Mouse (Mus musculus) embryonic facial prominence, embryonic 10.5 days (tissue): ENCODE data around the gene Olfr282. TPM values are rescaled to one million over a fixed set of nuclear protein-coding genes. Genes with fewer than 3 reads are reported as not detected.

ENCODE experiments used
- DNase-seq: peaks from one replicate; pipeline ENCODE4 v3.0.0-alpha.2; 2017; ENCODE audit warnings: low spot score
- H3K27ac ChIP-seq: fragments of 300-500 bp; sonication (generic); replicated peaks from 2 replicates; pipeline ENCODE4 v1.5.1; 2016; ENCODE audit warnings: mild to moderate bottlenecking
- H3K27me3 ChIP-seq: fragments of 300-500 bp; sonication (generic); replicated peaks from 2 replicates; pipeline ENCODE4 v1.6.1; 2016; ENCODE audit warnings: low read depth, mild to moderate bottlenecking; ENCODE audit not compliant: poor library complexity, severe bottlenecking
- H3K36me3 ChIP-seq: fragments of 300-500 bp; sonication (generic); replicated peaks from 2 replicates; pipeline ENCODE4 v1.6.1; 2016; ENCODE audit warnings: mild to moderate bottlenecking, moderate library complexity
- H3K4me1 ChIP-seq: fragments of 300-500 bp; sonication (generic); 2 replicates; pipeline ENCODE4 v1.6.1; 2016
- H3K4me3 ChIP-seq: fragments of 300-500 bp; sonication (generic); 2 replicates; pipeline ENCODE4 v1.5.1; 2016; ENCODE audit warnings: mild to moderate bottlenecking, moderate library complexity
- H3K9me3 ChIP-seq: fragments of 300-500 bp; sonication (generic); 2 replicates; pipeline ENCODE4 v1.6.1; 2016; ENCODE audit warnings: mild to moderate bottlenecking
- WGBS: fragments of 180-500 bp; shearing (Covaris S2); methylation state at CpG from one replicate; pipeline ENCODE4 v1.1.7; 2016; 5-methylcytosine and 5-hydroxymethylcytosine counted together
- polyA plus RNA-seq: library from polyadenylated mRNA; unstranded; fragments of >200 nt; fragmentation: Nextera tagmentation; extraction: Ambion mirVana; gene quantifications from 2 replicates; pipeline ENCODE4 v1.2.1, GENCODE M21; 2016

Gene Olfr282
- polyA plus RNA-seq, 1 experiment from 2014 or later, result not detected

DNA sequence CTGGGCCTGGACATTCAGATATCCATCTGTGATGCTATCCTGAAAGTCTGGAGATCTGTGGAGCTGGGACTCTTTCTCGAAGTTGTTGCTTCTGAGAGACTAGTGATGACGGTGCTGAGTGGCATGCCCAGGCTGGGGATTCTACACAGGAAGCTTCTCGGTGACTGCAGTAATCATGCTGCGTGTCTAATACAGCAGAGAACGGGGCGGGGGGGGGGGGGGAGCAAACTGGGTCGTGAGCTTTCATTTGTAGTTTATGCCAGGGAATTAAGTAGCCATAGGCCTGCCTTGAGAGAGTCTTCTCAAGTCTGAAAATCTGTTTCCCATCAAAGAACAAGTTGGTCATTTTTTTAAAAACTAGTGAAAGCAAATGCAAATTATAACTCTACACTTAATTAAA is 12.9 kb upstream of the Olfr282 start:
- no peaks in the 10 kb centered on the region for H3K36me3 ChIP-seq

GRCm38 (mm10) chr15:98420897-98421296 is 10.1 kb upstream of the Olfr282 start:
- Histone ChIP-seq H3K27me3 (no peaks in the 10 kb centered on the region), H3K27ac (no peak overlapping the region), H3K4me3 (no peak overlapping the region), H3K9me3 (no peaks in the 10 kb centered on the region), H3K4me1 (peaks cover 30% of the 10 kb centered on the region), H3K36me3 (no peaks in the 10 kb centered on the region)
- peak; percentile 28 for DNase-seq
- 52% methylated on average over 4 of the region's 4 CpGs for WGBS

More for the DNA sequence above, 12.9 kb upstream of the Olfr282 start:
- Histone ChIP-seq H3K4me1 (peaks cover 13% of the 10 kb centered on the region), H3K4me3 (no peak overlapping the region), H3K27ac (no peak overlapping the region), H3K9me3 (no peaks in the 10 kb centered on the region), H3K27me3 (no peaks in the 10 kb centered on the region)
- DNase-seq, result no peak
- 70% methylated on average over 7 of the region's 7 CpGs for WGBS

GRCm38 (mm10) chr15:98424326-98424725 is 6.7 kb upstream of the Olfr282 start:
- no peak overlapping the region for H3K4me3 ChIP-seq
- no peaks in the 10 kb centered on the region for H3K36me3 ChIP-seq
- no peaks in the 10 kb centered on the region for H3K9me3 ChIP-seq
- DNase-seq, result peak; percentile 31
- peaks cover 30% of the 10 kb centered on the region for H3K4me1 ChIP-seq
- H3K27ac ChIP-seq, result peak overlapping the region; percentile 65
- 61% methylated on average over 14 of the region's 14 CpGs for WGBS
- no peaks in the 10 kb centered on the region for H3K27me3 ChIP-seq

DNA sequence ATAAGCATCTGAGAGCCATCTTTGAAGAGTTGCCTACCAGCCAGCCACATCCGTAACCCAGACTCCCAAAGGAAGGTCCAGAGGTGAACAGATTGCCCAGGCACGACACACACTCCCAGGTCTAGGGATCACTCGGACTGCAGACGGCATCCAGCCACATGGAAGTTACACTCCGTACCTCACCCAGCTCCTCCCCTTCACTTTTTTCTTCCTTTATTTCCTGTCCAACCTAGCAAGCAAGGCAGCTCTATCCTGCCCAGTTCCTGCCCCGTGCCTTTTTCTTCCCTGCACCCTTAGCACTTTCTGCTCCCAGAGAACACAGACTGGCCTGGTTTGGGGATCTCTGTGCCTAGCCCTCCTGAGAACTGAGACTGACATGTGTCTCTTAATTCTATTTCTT is 6.3 kb upstream of the Olfr282 start:
- peak overlapping the region; percentile 65 for H3K27ac ChIP-seq
- 52% methylated on average over 6 of the region's 6 CpGs for WGBS
- DNase-seq, result no peak

DNA sequence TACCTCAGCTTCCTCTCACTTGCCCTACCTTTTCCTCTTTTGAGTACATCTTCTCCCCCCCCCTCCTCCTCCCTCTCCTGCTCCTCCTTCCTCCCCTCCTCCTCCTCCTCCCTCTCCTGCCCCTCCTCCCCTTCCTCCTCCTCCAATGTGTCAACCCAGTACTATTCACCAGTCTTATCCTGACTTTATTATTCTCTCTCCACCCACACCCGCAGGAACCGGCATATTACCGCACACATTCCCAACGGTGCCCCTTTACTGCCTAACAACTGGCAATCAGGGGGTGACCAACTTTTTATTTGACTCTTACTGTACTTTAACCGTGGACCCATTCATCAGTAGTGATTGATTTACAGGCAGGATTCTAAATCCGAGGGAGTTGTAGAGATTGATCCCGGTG is 5.8 kb upstream of the Olfr282 start:
- WGBS, result 91% methylated on average over 7 of the region's 7 CpGs
- no peaks in the 10 kb centered on the region for H3K27me3 ChIP-seq
- H3K4me3 ChIP-seq, result no peak overlapping the region
- H3K4me1 ChIP-seq, result peaks cover 30% of the 10 kb centered on the region
- DNase-seq, result no peak
- H3K36me3 ChIP-seq, result no peaks in the 10 kb centered on the region
- peak overlapping the region; percentile 65; the same call in 1 of the 2 replicates for H3K27ac ChIP-seq
- no peaks in the 10 kb centered on the region for H3K9me3 ChIP-seq

More for the DNA sequence above, 6.3 kb upstream of the Olfr282 start:
- Histone ChIP-seq H3K4me3 (no peak overlapping the region), H3K9me3 (no peaks in the 10 kb centered on the region), H3K27me3 (no peaks in the 10 kb centered on the region), H3K4me1 (peaks cover 30% of the 10 kb centered on the region), H3K36me3 (no peaks in the 10 kb centered on the region)

DNA sequence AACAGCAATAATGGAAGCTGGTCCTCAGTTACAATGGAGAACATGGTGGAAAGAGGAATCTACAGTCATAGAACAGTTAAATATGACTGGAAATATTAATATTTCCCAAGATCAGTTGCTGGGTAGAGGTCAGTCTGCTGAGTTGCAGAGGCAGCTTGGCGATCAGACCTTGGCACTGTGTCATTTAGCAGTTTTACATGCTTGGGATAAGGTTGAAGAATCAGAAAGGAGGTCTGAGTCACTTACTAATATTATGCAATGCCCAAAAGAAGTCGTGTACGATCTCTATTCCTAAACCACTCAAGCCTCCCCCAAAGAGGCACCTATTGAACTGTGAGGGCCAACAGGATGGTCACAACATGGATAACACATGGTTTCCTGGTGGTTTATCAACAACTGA is 13.5 kb downstream of the Olfr282 start:
- H3K4me3 ChIP-seq, result no peak overlapping the region
- no peaks in the 10 kb centered on the region for H3K4me1 ChIP-seq
- H3K27me3 ChIP-seq, result no peaks in the 10 kb centered on the region
- H3K36me3 ChIP-seq, result no peaks in the 10 kb centered on the region
- WGBS, result 84% methylated on average over 3 of the region's 3 CpGs
- no peak overlapping the region for H3K27ac ChIP-seq
- no peaks in the 10 kb centered on the region for H3K9me3 ChIP-seq
- no peak for DNase-seq

GRCm38 (mm10) chr15:98448521-98448920 is 17.5 kb downstream of the Olfr282 start:
- 58% methylated on average over 4 of the region's 4 CpGs for WGBS
- Histone ChIP-seq H3K4me1 (no peaks in the 10 kb centered on the region), H3K36me3 (no peaks in the 10 kb centered on the region), H3K9me3 (no peaks in the 10 kb centered on the region), H3K27ac (no peak overlapping the region), H3K4me3 (no peak overlapping the region), H3K27me3 (no peaks in the 10 kb centered on the region)
- peak; percentile 19 for DNase-seq

- Histone ChIP-seq H3K4me3 (no peak within 1 kb of the TSS), H3K4me1 (no peaks in the 10 kb centered on the region), H3K36me3 (no peaks in the 10 kb centered on the region), H3K27ac (no peak within 1 kb of the TSS), H3K27me3 (no peaks in the 10 kb centered on the region), H3K9me3 (no peaks in the 10 kb centered on the region)
- WGBS, result 87% methylated on average over 7 of the region's 7 CpGs
- DNase-seq, result no peak
Measured at GRCm38 (mm10) chr15:98452288-98452687, 21.3 kb downstream of the Olfr282 start, which contains the start of gene Olfr281. TSS of gene Olfr281 (plus strand) at chr15:98452588.

- Histone ChIP-seq H3K4me1 (no peaks in the 10 kb centered on the region), H3K9me3 (no peaks in the 10 kb centered on the region), H3K27me3 (no peaks in the 10 kb centered on the region), H3K36me3 (no peaks in the 10 kb centered on the region), H3K27ac (no peak within 1 kb of the TSS), H3K4me3 (no peak within 1 kb of the TSS)
- 88% methylated on average over 4 of the region's 4 CpGs for WGBS
- DNase-seq, result no peak
Measured at GRCm38 (mm10) chr15:98469596-98469995, 38.6 kb downstream of the Olfr282 start, which contains the start of gene OR5BS1P. TSS of gene OR5BS1P (plus strand) at chr15:98469896.

- Histone ChIP-seq H3K27ac (no peak overlapping the region), H3K4me3 (no peak overlapping the region), H3K9me3 (no peaks in the 10 kb centered on the region), H3K4me1 (no peaks in the 10 kb centered on the region), H3K36me3 (no peaks in the 10 kb centered on the region), H3K27me3 (no peaks in the 10 kb centered on the region)
- no peak for DNase-seq
- 89% methylated on average over 13 of the region's 13 CpGs for WGBS
Measured at GRCm38 (mm10) chr15:98471539-98471938, 40.5 kb downstream of the Olfr282 start.

GRCm38 (mm10) chr15:98474958-98475357 is 43.9 kb downstream of the Olfr282 start:
- no peak overlapping the region for H3K27ac ChIP-seq
- no peak for DNase-seq
- H3K4me3 ChIP-seq, result no peak overlapping the region
- WGBS, result 83% methylated on average over 10 of the region's 10 CpGs
- H3K9me3 ChIP-seq, result no peaks in the 10 kb centered on the region
- no peaks in the 10 kb centered on the region for H3K27me3 ChIP-seq
- H3K4me1 ChIP-seq, result no peaks in the 10 kb centered on the region
- no peaks in the 10 kb centered on the region for H3K36me3 ChIP-seq

DNA sequence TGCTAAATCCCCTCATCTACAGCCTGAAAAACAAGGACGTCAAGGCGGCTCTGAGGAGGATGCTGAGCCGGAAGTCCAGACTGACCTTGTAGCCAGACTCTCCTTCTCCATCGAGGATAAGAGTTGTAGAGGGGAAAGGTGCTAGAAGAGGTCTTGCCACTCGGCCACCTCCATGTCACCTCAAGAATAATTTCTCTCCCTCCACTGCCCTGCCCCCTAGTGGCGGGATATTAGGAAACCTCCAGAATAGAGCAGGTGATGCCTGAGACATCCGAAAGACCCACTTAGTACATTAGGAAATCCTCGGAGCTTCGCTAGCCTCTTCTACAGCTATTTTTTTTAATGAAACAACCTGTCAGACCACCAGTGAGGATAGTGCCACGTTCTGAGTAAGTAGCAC is 44.4 kb downstream of the Olfr282 start:
- 54% methylated on average over 10 of the region's 10 CpGs for WGBS
- no peak overlapping the region for H3K27ac ChIP-seq
- DNase-seq, result peak; percentile 54

GRCm38 (mm10) chr15:98476281-98476680 is 45.3 kb downstream of the Olfr282 start:
- WGBS, result 82% methylated on average over 5 of the region's 5 CpGs
- Histone ChIP-seq H3K27ac (no peak overlapping the region), H3K4me3 (no peak overlapping the region), H3K36me3 (no peaks in the 10 kb centered on the region), H3K27me3 (no peaks in the 10 kb centered on the region), H3K4me1 (no peaks in the 10 kb centered on the region), H3K9me3 (no peaks in the 10 kb centered on the region)
- no peak for DNase-seq

More for the DNA sequence above, 44.4 kb downstream of the Olfr282 start:
- Histone ChIP-seq H3K27me3 (no peaks in the 10 kb centered on the region), H3K9me3 (no peaks in the 10 kb centered on the region), H3K36me3 (no peaks in the 10 kb centered on the region), H3K4me3 (no peak overlapping the region), H3K4me1 (no peaks in the 10 kb centered on the region)
